In the genomic region with DNA sequence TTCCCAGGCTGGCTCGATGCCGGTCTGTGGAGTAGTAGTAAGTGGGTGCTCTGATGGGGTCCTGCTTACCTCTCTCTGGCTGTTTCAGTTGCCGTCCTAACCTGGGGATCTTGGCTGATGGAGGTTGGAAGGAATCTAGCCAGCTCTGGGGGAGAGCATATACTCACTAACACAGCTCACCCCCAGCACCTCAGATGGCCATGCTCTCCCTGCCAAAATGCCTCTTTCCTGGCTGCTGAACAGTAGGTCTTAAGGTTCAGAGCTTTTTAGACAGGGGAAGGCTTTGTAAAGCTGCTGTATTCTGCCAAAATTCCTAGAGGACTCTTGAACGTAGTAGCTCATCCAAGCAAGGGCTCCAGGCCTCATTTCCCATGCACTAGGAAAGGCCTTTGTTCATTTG, we compare ENCODE assay signal across 18 mouse cellular contexts. TPM values are rescaled to one million over a fixed set of nuclear protein-coding genes. Genes with fewer than 3 reads are reported as not detected.
DNase-seq lines count a peak whose midpoint lies in the region; ATAC-seq and TF ChIP-seq lines count a peak whose summit lies in the region.
"Had no signal": no experiment of that assay in that cellular context is flagged by ENCODE, and none has a peak within 500 bp of the region (broad histone marks: within the 10 kb centered on the region; RNA-seq: fewer than 3 reads in every experiment).

No protein-coding gene starts in this region.

- 86% methylated on average over 4 of the region's 4 CpGs for WGBS in intestine, embryonic 15.5 days
- WGBS in intestine, postnatal 0 days, result 92% methylated on average over 4 of the region's 4 CpGs

- DNase-seq in cerebellum, adult 11 months, result no peak
- DNase-seq in brain, adult 2 months (ENCODE audit: low read depth, low spot score), result peak; percentile 75
- peak; percentile 64 to 80 for DNase-seq in cerebellum, postnatal 14 days
- DNase-seq in embryo, embryonic 10.5 days (ENCODE audit: low spot score), result no peak
- DNase-seq: adrenal gland, adult 8-10 months; gastrocnemius, postnatal 14 days; kidney, adult 11 months; liver, embryonic 13.5 days; thymus, postnatal 36 days had no signal

- H3K4me3 ChIP-seq in intestine, embryonic 15.5 days (replicated peaks), result no peak overlapping the region
- no peak overlapping the region for H3K4me3 ChIP-seq in intestine, postnatal 0 days (ENCODE audit: low read depth, low read length)
- H3K4me3 ChIP-seq: hindbrain, embryonic 13.5 days; limb, embryonic 12.5 days; liver, embryonic 13.5 days; megakaryocyte, embryonic 14.5 days; neural tube, embryonic 13.5 days had no signal

- no peaks in the 10 kb centered on the region; the same call in 1 of the 2 replicates for H3K4me1 ChIP-seq in intestine, embryonic 15.5 days (replicated peaks)
- H3K4me1 ChIP-seq in intestine, postnatal 0 days (replicated peaks; ENCODE audit: control insufficient read depth, insufficient read depth, low read length), result no peaks in the 10 kb centered on the region; the same call in 1 of the 2 replicates
- H3K4me1 ChIP-seq: limb, embryonic 12.5 days had no signal

- H3K9ac ChIP-seq in intestine, embryonic 15.5 days, result 0 out of 2 replicates have a peak overlapping the region, but pooled peaks have one; percentile 1
- H3K9ac ChIP-seq in intestine, postnatal 0 days (ENCODE audit: low read depth, low read length), result no peak overlapping the region
- H3K9ac ChIP-seq: hindbrain, embryonic 13.5 days; limb, embryonic 12.5 days; neural tube, embryonic 13.5 days had no signal

- no peaks in the 10 kb centered on the region for H3K9me3 ChIP-seq in intestine, embryonic 15.5 days
- H3K9me3 ChIP-seq in intestine, postnatal 0 days (ENCODE audit: control insufficient read depth), result no peaks in the 10 kb centered on the region
- H3K9me3 ChIP-seq: hindbrain, embryonic 13.5 days; limb, embryonic 12.5 days; liver, embryonic 13.5 days; megakaryocyte, embryonic 14.5 days; neural tube, embryonic 13.5 days had no signal

- no peaks in the 10 kb centered on the region for H3K27me3 ChIP-seq in intestine, embryonic 15.5 days (replicated peaks)
- H3K27me3 ChIP-seq in intestine, postnatal 0 days (replicated peaks; ENCODE audit: control insufficient read depth, insufficient read depth, low read length), result no peaks in the 10 kb centered on the region
- H3K27me3 ChIP-seq: hindbrain, embryonic 13.5 days; limb, embryonic 12.5 days; liver, embryonic 13.5 days; megakaryocyte, embryonic 14.5 days; neural tube, embryonic 13.5 days had no signal

- no peak for TF ChIP-seq CTCF in intestine, postnatal 0 days (IDR thresholded peaks at IDR 0.05; ENCODE audit: low read depth)

- peak; percentile 56; the same call in 1 of the 2 replicates for ATAC-seq in cerebellum, adult (ENCODE audit: insufficient number of reproducible peaks, low FRiP score, low TSS enrichment)
- no peak for ATAC-seq in intestine, embryonic 15.5 days
- no peak for ATAC-seq in intestine, postnatal 0 days
- ATAC-seq in activated CD4-positive, CD25-positive, alpha-beta regulatory T cell, adult 4 months, result no peak
- ATAC-seq: CD4-positive, CD25-positive, alpha-beta regulatory T cell, adult 4 months had no signal

- H3K27ac ChIP-seq in intestine, embryonic 15.5 days, result no peak overlapping the region
- H3K27ac ChIP-seq in intestine, postnatal 0 days (ENCODE audit: low read depth, low read length), result no peak overlapping the region
- H3K27ac ChIP-seq: hindbrain, embryonic 13.5 days; limb, embryonic 12.5 days; liver, embryonic 13.5 days; neural tube, embryonic 13.5 days had no signal

- H3K4me2 ChIP-seq in intestine, embryonic 15.5 days (replicated peaks), result no peak overlapping the region
- H3K4me2 ChIP-seq in intestine, postnatal 0 days (replicated peaks; ENCODE audit: low read depth), result no peak overlapping the region
- H3K4me2 ChIP-seq: hindbrain, embryonic 13.5 days; limb, embryonic 12.5 days; liver, embryonic 13.5 days; neural tube, embryonic 13.5 days had no signal

- H3K36me3 ChIP-seq in intestine, embryonic 15.5 days, result no peaks in the 10 kb centered on the region; the same call in 1 of the 2 replicates
- peaks cover 9% of the 10 kb centered on the region; the same call in 1 of the 2 replicates for H3K36me3 ChIP-seq in intestine, postnatal 0 days (ENCODE audit: control insufficient read depth, insufficient read depth)
- H3K36me3 ChIP-seq: liver, embryonic 13.5 days had no signal

RNA-seq across cellular contexts. Expression of gene Kif3b, which starts 6.6 kb away (rescaled TPM):
- polyA plus RNA-seq in intestine, embryonic 15.5 days (2015; fragmentation: Nextera tagmentation; extraction: Ambion mirVana), result 7.1 and 7.7 TPM in 2 replicates
- 8.1 and 8.2 TPM in 2 replicates for polyA plus RNA-seq in intestine, postnatal 0 days (2015; fragmentation: Nextera tagmentation; extraction: Ambion mirVana)
- 10 to 100 TPM in 1 of 2 experiments, 1 to 10 TPM in 1; 9.4 to 11.1 TPM for polyA plus RNA-seq in activated CD4-positive, CD25-positive, alpha-beta regulatory T cell, adult 4 months (2017; shearing (Covaris generic))

RNA-seq across cellular contexts. Expression of gene Asxl1, which starts 47.9 kb away (rescaled TPM):
- polyA plus RNA-seq in intestine, embryonic 15.5 days (2015; fragmentation: Nextera tagmentation; extraction: Ambion mirVana), result 12.4 and 13.5 TPM in 2 replicates
- polyA plus RNA-seq in intestine, postnatal 0 days (2015; fragmentation: Nextera tagmentation; extraction: Ambion mirVana), result 6.7 and 7.4 TPM in 2 replicates
- polyA plus RNA-seq in activated CD4-positive, CD25-positive, alpha-beta regulatory T cell, adult 4 months (2017; shearing (Covaris generic)), result 10 to 100 TPM; 13.9 to 20.4 TPM

RNA-seq across cellular contexts. Expression of gene Pofut1, which starts 56.4 kb away (rescaled TPM):
- polyA plus RNA-seq in intestine, embryonic 15.5 days (2015; fragmentation: Nextera tagmentation; extraction: Ambion mirVana), result 11.7 and 12.1 TPM in 2 replicates
- 7.5 and 10.5 TPM in 2 replicates for polyA plus RNA-seq in intestine, postnatal 0 days (2015; fragmentation: Nextera tagmentation; extraction: Ambion mirVana)
- 1 to 10 TPM; 8.8 to 9.4 TPM for polyA plus RNA-seq in activated CD4-positive, CD25-positive, alpha-beta regulatory T cell, adult 4 months (2017; shearing (Covaris generic))

RNA-seq across cellular contexts. Expression of gene Plagl2, which starts 56.5 kb away (rescaled TPM):
- polyA plus RNA-seq in intestine, embryonic 15.5 days (2015; fragmentation: Nextera tagmentation; extraction: Ambion mirVana), result 46.8 and 48.0 TPM in 2 replicates
- 54.4 and 55.4 TPM in 2 replicates for polyA plus RNA-seq in intestine, postnatal 0 days (2015; fragmentation: Nextera tagmentation; extraction: Ambion mirVana)
- polyA plus RNA-seq in activated CD4-positive, CD25-positive, alpha-beta regulatory T cell, adult 4 months (2017; shearing (Covaris generic)), result 10 to 100 TPM; 20.9 to 26.3 TPM

Comparison
In these comparisons a context has a peak if more than half of its experiments do, and no peak if none do; other contexts are left out.
1. DNase-seq: peak in brain, adult 2 months (single experiment) and cerebellum, postnatal 14 days (2 of 2); none in cerebellum, adult 11 months (single experiment) and embryo, embryonic 10.5 days (single experiment).